Mouse (Mus musculus) forebrain, embryonic 10.5 days (tissue): ENCODE measurements around the gene Ap4e1. TPM values are rescaled to one million over a fixed set of nuclear protein-coding genes. Genes with fewer than 3 reads are reported as not detected.
"Not testable (repeated sequence)": the region's sequence is repeated elsewhere in the genome, so short reads cannot be mapped to it uniquely, and the experiment has no call there.

Experiments used
- DNase-seq: peaks from one replicate; pipeline ENCODE4 v3.0.0-alpha.2; 2017; ENCODE audit warnings: low spot score; ENCODE audit errors: extremely low spot score
- H3K27ac ChIP-seq: fragments of 300-500 bp; sonication (generic); 2 replicates; pipeline ENCODE4 v1.5.1; 2016; ENCODE audit warnings: mild to moderate bottlenecking
- H3K27me3 ChIP-seq: fragments of 300-500 bp; sonication (generic); 2 replicates; pipeline ENCODE4 v1.6.1; 2016; ENCODE audit warnings: mild to moderate bottlenecking; ENCODE audit not compliant: poor library complexity, severe bottlenecking
- H3K36me3 ChIP-seq: fragments of 300-500 bp; sonication (generic); replicated peaks from 2 replicates; pipeline ENCODE4 v1.6.1; 2016; ENCODE audit warnings: mild to moderate bottlenecking, moderate library complexity
- H3K4me1 ChIP-seq: fragments of 300-500 bp; sonication (generic); 2 replicates; pipeline ENCODE4 v1.6.1; 2016
- H3K4me3 ChIP-seq: fragments of 300-500 bp; sonication (generic); 2 replicates; pipeline ENCODE4 v1.5.1; 2016; ENCODE audit warnings: mild to moderate bottlenecking, moderate library complexity
- H3K9me3 ChIP-seq: fragments of 300-500 bp; sonication (generic); 2 replicates; pipeline ENCODE4 v1.6.1; 2016; ENCODE audit warnings: mild to moderate bottlenecking, moderate library complexity
- WGBS: fragments of 180-500 bp; shearing (Covaris S2); methylation state at CpG from one replicate; pipeline ENCODE4 v1.1.7; 2016; 5-methylcytosine and 5-hydroxymethylcytosine counted together
- polyA plus RNA-seq: library from polyadenylated mRNA; unstranded; fragments of >200 nt; fragmentation: Nextera tagmentation; extraction: Ambion mirVana; gene quantifications from 2 replicates; pipeline ENCODE4 v1.2.1, GENCODE M21; 2016

Gene Ap4e1
- polyA plus RNA-seq, 1 experiment from 2014 or later, result 12.8 TPM

DNA sequence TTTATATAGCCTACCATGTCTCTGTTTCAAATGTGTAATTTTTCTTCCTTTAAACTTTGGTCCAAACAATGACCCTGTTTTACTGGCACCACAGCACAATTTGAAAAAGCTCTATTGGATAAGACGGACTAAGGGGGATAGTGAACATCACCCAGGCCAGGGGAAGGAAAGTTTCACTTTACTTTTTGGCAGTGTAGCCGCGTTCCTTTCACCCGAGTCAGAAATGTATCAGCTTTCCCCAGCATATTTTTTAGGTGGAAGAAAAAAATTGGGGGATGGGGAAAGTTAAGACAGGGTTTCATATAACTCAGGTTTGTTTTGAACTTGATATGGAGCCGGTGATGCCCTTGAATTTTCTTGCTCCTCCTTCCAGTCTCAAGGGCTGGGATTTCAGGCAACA is 1.0 kb upstream of the Ap4e1 start:
- no peak for DNase-seq
- no peaks in the 10 kb centered on the region for H3K9me3 ChIP-seq
- 87% methylated on average over 5 of the region's 5 CpGs for WGBS
- no peak overlapping the region for H3K27ac ChIP-seq
- H3K4me1 ChIP-seq, result peaks cover 11% of the 10 kb centered on the region
- no peaks in the 10 kb centered on the region for H3K27me3 ChIP-seq
- H3K36me3 ChIP-seq, result peaks cover 16% of the 10 kb centered on the region
- no peak overlapping the region for H3K4me3 ChIP-seq

DNA sequence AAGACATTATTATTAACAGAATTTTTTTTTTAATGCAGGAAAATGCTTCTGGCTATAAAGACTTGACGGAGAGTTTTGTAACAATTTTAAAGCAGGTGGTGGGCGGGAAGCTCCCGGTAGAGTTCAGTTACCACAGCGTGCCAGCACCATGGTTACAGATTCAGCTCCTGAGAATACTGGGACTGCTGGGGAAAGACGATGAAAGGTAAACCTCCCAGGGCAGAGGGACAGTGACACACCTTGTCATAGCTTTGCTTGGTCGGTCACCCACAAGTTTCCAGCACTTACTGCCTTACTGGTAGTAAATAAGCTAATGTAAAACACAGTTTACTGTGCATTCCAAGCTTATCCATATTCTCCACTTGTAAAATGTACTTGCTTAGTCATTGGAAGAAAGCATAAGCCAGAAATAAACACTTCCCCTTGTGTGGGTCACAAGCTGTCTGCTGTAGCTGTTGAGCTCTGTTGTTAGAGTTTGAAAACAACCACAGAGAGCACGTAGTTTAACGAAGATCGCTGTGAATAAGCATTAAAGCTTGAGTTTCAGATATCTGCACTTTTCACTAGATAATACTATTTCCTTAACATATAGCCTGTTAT is 26.6 kb downstream of the Ap4e1 start:
- Histone ChIP-seq H3K4me1 (no peaks in the 10 kb centered on the region), H3K9me3 (no peaks in the 10 kb centered on the region), H3K36me3 (peaks cover 66% of the 10 kb centered on the region), H3K27ac (no peak overlapping the region), H3K27me3 (no peaks in the 10 kb centered on the region), H3K4me3 (no peak overlapping the region)
- WGBS, result 96% methylated on average over 9 of the region's 9 CpGs
- no peak for DNase-seq

DNA sequence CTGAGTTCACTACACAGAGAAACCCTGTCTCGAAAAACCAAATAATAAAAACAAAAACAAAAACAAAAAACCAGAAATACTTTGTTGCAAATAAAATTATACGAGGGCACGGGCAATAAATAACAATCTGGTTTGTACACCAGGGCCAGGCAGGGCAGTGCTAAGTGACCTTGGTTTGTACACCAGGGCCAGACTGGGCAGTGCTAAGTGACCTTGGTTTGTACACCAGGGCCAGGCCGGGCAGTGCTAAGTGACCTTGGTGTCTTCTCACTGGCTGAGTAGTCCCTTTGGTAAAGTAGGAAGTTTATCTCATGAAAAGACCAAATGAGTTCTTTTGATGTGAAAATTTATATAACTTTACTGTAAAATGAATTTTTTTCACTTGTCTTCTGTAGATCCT is 28.8 kb downstream of the Ap4e1 start:
- no peaks in the 10 kb centered on the region for H3K27me3 ChIP-seq
- no peak for DNase-seq
- H3K4me3 ChIP-seq, result no peak overlapping the region
- WGBS, result 95% methylated on average over 4 of the region's 4 CpGs
- H3K36me3 ChIP-seq, result peaks cover 66% of the 10 kb centered on the region
- H3K9me3 ChIP-seq, result no peaks in the 10 kb centered on the region
- no peaks in the 10 kb centered on the region for H3K4me1 ChIP-seq
- no peak overlapping the region for H3K27ac ChIP-seq

DNA sequence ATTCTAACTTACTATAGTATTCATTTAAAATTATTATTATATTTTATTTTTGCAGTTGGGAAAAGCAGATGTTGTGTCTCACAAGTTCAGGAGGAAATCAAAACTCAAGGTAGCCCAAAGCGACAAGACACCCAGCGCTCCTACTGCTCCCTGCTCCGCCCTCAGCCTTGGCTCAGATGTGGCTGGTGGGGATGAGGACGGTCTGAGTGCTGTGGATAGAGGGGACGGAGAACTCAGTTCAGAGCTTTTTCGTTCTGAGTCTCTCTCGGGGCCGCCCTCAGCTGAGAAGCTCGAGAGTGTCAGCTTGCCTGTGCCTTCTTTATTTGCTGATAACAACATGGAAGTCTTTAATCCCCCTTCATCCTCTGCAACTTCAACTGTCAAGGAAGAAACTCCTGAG is 53.0 kb downstream of the Ap4e1 start:
- WGBS, result 95% methylated on average over 9 of the region's 9 CpGs
- Histone ChIP-seq H3K27me3 (no peaks in the 10 kb centered on the region), H3K36me3 (peaks cover 73% of the 10 kb centered on the region), H3K4me3 (no peak overlapping the region), H3K4me1 (no peaks in the 10 kb centered on the region), H3K9me3 (no peaks in the 10 kb centered on the region), H3K27ac (no peak overlapping the region)
- DNase-seq, result no peak

DNA sequence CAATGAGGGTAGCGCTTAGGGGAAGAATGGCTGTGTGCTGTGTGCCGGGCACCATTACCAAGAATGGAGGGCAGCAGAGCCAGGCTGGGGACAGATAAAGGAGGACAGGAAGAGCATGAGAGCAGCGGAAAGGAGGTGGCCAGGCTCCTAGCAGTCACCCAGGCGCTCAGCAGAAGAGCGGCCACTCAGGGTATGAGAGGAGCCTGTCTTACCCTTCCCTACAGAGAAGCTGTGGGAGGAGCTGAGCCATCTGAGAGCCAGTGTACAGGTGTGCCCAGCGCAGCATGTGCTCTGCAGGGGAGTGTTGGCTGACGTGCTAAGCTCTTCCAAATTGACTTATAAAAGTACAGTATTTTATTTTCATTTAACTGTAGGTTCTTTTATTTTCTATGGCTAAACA is 60.3 kb downstream of the Ap4e1 start:
- Histone ChIP-seq H3K36me3 (peaks cover 19% of the 10 kb centered on the region), H3K9me3 (no peaks in the 10 kb centered on the region), H3K27ac (no peak overlapping the region), H3K4me1 (peaks cover 14% of the 10 kb centered on the region), H3K27me3 (no peaks in the 10 kb centered on the region), H3K4me3 (no peak overlapping the region)
- no peak for DNase-seq
- 72% methylated on average over 7 of the region's 7 CpGs for WGBS

DNA sequence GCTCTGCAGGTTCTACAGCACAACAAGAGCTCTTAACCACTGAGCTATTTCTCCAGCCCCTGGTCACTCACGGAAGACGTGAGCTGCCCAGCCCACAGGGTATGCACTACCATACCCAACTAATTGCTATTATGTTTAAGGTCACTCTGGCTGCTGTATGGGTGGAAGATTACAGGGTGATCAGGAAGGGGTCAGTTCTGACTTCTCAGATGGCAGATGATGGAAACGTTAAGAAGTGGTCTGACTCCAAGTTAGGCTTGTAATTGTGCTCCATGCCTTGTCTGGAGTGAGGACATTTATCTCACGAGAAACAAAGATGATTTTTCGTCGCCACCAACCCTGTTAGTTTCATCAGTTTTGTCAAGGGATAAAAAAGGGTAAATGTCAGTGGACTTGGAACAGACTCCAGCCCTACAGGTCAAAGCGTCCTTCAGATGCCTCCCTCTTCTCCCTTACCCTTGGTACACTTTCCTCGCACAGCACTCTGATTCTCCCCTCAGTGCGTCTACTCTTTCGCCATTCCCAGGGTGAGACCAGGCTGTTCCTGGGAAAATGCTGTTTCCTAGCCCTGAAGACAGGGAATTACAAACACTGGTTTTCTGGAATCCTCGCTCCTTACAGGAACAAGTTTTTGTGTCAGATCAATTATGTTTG is 61.4 kb downstream of the Ap4e1 start:
- WGBS, result 18% methylated on average over 11 of the region's 11 CpGs
- peaks cover 14% of the 10 kb centered on the region for H3K4me1 ChIP-seq

DNA sequence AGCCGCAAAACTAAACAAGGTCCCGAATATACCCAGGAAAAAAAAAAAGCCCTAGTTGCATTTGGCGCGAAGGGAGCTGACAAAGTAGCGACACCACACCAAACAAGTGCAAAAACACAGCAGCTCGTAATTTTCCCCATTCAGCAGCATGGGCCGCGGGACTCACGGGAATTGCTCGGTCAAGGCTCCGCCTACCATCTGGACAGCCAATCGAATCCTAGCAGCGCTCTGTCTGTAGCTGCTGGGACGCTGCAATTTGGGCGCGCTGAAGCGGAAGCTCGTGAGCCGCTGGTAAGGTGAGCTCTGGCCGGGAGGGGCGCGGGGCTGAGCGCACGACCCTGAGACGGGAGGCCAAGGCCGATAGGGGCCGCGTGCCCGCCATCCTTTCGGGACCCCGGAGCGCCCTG is 61.9 kb downstream of the Ap4e1 start, which contains the start of gene Blvra:
Blvra (plus strand) TSS at position 231 of the 407 bp plus-strand sequence.
- Histone ChIP-seq H3K36me3 (peaks cover 13% of the 10 kb centered on the region), H3K4me3 (peak within 1 kb of the TSS; percentile 65), H3K4me1 (peaks cover 14% of the 10 kb centered on the region), H3K9me3 (no peaks in the 10 kb centered on the region), H3K27ac (peak within 1 kb of the TSS; percentile 90), H3K27me3 (no peaks in the 10 kb centered on the region)
- whole genome bisulfite sequencing, result under 1% methylated on average over 32 of the region's 32 CpGs
- peak; percentile 93 for DNase-seq

More for the DNA sequence above, 61.4 kb downstream of the Ap4e1 start:
- Histone ChIP-seq H3K27me3 (no peaks in the 10 kb centered on the region), H3K36me3 (peaks cover 17% of the 10 kb centered on the region), H3K9me3 (no peaks in the 10 kb centered on the region), H3K4me3 (peak overlapping the region; percentile 65), H3K27ac (peak overlapping the region; percentile 90)
- DNase-seq, result peak; percentile 21

DNA sequence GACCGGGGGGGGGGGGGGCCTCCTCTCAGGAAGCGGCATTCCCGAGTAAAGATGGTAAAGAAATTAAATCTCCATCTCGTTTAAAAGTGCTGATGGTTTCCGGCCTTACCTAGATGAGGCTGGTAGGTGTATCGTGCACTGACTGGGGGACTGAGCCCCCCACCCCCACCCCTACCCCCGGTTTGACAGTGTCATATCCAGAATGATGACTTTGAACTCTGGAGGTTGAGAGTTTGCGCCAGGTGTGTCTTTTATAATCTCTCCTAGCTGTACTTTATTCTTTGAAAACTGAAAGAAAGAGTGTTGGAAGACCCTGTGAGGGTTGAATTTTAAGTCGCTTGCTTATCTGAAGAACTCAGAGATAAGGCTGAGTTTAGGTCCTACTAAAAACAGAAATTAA is 62.4 kb downstream of the Ap4e1 start:
- peaks cover 14% of the 10 kb centered on the region for H3K4me1 ChIP-seq
- DNase-seq, result no peak
- no peaks in the 10 kb centered on the region for H3K27me3 ChIP-seq

DNA sequence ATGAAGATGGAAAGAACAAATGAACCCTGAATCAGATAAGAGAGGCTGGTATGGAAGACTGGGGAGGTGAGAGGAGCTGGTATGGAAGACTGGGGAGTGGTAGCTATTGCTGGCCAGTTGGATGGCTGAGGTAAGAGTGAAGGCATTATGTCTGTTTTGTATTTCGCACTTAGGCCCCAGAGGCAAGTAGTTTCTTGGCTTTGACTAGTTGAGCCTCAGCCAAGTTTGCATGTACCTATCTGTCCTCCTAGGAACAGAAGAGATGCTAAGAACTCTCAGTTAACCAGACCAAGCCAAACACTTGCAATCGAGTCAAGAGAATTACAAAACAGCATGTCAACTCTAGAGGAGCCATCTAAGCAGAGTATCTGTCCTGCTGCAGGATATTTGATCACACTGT is 65.6 kb downstream of the Ap4e1 start:
- peaks cover 14% of the 10 kb centered on the region for H3K4me1 ChIP-seq
- H3K27me3 ChIP-seq, result no peaks in the 10 kb centered on the region
- no peak overlapping the region for H3K4me3 ChIP-seq
- H3K36me3 ChIP-seq, result no peaks in the 10 kb centered on the region
- no peak for DNase-seq
- no peak overlapping the region for H3K27ac ChIP-seq
- WGBS, result 94% methylated on average over 2 of the region's 2 CpGs
- no peaks in the 10 kb centered on the region for H3K9me3 ChIP-seq

More for the DNA sequence above, 62.4 kb downstream of the Ap4e1 start:
- WGBS, result 16% methylated on average over 9 of the region's 9 CpGs
- Histone ChIP-seq H3K9me3 (no peaks in the 10 kb centered on the region), H3K27ac (peak overlapping the region; percentile 90), H3K36me3 (peaks cover 13% of the 10 kb centered on the region), H3K4me3 (peak overlapping the region; percentile 65)

DNA sequence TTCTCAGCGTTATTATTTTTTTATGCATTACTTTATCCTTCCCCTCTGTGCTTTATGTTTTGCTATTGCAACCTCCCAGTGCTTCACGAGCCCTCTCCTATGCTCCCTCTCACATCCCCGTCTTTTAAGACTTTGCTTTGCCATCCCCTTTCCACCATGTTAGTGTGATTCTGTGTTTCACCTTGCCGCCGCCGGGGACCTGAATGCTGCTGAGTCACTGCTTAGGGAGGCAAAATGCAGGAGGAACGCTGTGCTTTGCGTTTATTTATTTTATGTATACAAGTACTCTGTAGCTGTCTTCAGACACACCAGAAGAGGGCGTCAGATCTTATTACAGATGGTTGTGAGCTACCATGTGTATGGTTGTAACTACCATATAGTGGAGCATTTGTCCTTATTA is 69.1 kb downstream of the Ap4e1 start:
- WGBS, result 76% methylated on average over 9 of the region's 9 CpGs
- no peak overlapping the region for H3K27ac ChIP-seq
- peaks cover 3% of the 10 kb centered on the region; the same call in 1 of the 2 replicates for H3K36me3 ChIP-seq
- no peaks in the 10 kb centered on the region for H3K27me3 ChIP-seq
- H3K4me3 ChIP-seq, result no peak overlapping the region
- no peaks in the 10 kb centered on the region for H3K9me3 ChIP-seq
- H3K4me1 ChIP-seq, result no peaks in the 10 kb centered on the region
- DNase-seq, result no peak

DNA sequence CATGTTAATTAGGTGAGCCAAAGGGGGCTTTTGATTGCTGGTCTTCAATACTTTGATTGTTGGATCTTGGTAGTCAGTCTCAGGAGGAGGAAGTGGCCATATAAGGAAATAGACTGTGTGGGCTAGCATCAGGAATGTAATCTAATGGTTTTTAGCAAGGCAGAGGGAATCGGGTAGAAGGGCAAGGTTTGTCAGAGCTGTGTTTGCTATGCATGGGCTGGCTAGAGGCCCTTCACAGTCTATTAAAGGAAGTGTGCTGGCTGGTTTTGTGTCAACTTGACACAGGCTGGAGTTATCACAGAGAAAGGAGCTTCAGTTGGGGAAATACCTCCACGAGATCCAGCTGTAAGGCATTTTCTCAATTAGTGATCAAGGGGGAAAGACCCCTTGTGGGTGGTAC is 70.5 kb downstream of the Ap4e1 start:
- H3K36me3 ChIP-seq, result not testable (repeated sequence)
- WGBS, result 73% methylated on average over 2 of the region's 2 CpGs

DNA sequence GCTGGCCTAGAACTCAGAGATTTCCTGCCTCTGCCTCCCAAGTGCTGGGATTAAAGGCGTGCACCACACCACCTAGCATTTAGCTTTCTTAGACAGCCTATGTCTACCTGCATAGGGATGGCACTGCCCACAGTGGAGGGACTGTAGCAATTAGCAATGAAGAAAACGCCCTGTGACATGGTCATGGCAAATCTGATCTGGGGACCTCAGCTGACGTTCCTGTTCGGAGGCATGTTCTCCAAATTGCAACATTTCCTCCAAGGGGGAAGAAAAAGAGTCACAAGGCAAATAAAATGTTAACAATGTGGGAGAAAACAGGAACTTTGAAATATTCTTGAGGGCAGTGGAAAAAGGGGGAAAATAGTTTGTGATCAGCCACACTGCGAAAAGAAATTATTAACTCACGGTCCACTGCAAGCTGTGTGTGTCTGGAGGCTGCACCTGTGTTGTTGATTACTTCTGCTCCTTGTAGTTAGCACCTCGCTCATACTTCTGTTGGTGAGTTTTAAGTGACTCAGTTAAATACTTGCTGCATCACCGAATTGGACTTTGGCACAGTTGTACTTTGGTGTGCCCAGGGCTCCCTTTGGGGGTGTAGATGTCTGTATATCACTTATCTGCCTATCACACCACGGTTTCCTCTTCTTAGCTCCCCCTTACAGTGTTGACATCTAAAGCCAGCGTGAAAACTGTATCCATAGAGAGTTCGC is 71.5 kb downstream of the Ap4e1 start:
- WGBS, result 92% methylated on average over 11 of the region's 11 CpGs
- H3K36me3 ChIP-seq, result peaks cover 3% of the 10 kb centered on the region; the same call in 1 of the 2 replicates
- no peak overlapping the region for H3K4me3 ChIP-seq
- no peak for DNase-seq
- no peak overlapping the region for H3K27ac ChIP-seq
- no peaks in the 10 kb centered on the region for H3K4me1 ChIP-seq
- H3K27me3 ChIP-seq, result no peaks in the 10 kb centered on the region
- H3K9me3 ChIP-seq, result no peaks in the 10 kb centered on the region

More for the DNA sequence above, 70.5 kb downstream of the Ap4e1 start:
- not testable (repeated sequence) for H3K4me3 ChIP-seq, H3K27ac ChIP-seq, DNase-seq, H3K9me3 ChIP-seq, H3K4me1 ChIP-seq, H3K27me3 ChIP-seq
